Comparison of ENCODE assay signal across 1 mouse cellular context in the genomic region with DNA sequence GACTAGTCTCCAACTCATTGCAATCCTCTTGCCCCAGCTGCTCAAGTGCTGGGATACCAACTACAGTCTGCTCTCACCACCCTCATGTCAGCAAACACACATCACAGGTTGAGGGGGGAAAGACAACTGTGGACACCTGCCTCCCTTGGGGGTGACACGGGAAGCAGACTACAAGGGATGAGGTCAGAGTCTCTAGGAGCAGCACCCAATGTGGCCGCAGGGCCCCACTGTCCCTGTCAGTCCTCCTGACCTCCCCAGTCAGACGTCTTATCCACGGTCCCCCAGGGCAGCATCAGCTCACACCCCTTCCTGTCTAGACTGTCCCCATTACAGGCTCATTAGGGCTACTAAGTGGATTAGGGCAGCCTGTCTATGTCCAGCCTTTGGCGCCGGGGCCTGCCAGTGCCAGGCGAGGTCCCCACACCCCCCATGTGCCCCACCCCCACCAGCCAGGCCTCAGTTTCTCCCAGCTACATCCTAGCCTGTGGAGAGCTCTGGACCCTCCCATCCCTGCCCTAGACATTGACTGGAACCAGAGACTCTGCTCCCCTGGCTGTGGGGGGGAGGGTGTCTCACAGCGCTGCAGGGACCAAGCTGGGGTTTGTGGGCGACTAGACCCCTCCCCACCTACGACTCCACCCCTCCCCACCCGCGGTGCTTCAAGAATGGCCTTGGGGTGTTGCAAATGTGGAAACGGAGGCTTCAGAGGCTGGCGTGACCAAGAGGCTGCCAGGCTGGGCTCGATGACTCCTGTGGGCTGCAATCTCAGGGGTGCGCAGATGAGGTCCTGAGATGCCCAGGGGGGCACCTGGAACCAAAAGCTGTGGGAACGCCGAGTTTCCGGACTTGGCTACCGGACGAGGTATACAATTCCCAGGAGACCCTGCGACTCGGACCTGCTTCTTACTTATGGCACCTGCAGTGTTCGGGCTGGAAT.
TF ChIP-seq lines count a peak whose summit lies in the region.

No protein-coding gene starts in this region.

TF ChIP-seq in CH12.LX, 34 proteins besides CTCF, POLR2A, EP300 and RAD21:
- no peak for TF ChIP-seq POLR2AphosphoS2 (IDR thresholded peaks at IDR 0.05; ENCODE audit: low read depth, low read length)
- no peak for TF ChIP-seq BHLHE40 (IDR thresholded peaks at IDR 0.05; ENCODE audit: low read depth, low read length)
- TF ChIP-seq ZNF384 (IDR thresholded peaks at IDR 0.05; ENCODE audit: low read depth, low read length): no peak
- TF ChIP-seq ELF1 (IDR thresholded peaks at IDR 0.05; ENCODE audit: low read depth, low read length): no peak
- TF ChIP-seq HCFC1 (IDR thresholded peaks at IDR 0.05; ENCODE audit: low read depth, low read length): no peak
- TF ChIP-seq ETS1 (conservative IDR thresholded peaks at IDR 0.05; ENCODE audit: low read depth, low read length): no peak
- TF ChIP-seq JUND (conservative IDR thresholded peaks at IDR 0.05; ENCODE audit: low read depth, low read length): no peak
- no peak for TF ChIP-seq SIN3A (IDR thresholded peaks at IDR 0.05; ENCODE audit: low read length)
- no peak for TF ChIP-seq TCF12 (IDR thresholded peaks at IDR 0.05; ENCODE audit: low read depth, low read length)
- TF ChIP-seq USF2 (conservative IDR thresholded peaks at IDR 0.05; ENCODE audit: low read depth, low read length): no peak
- no peak for TF ChIP-seq ZMIZ1 (IDR thresholded peaks at IDR 0.05; ENCODE audit: low read depth, low read length)
